ENCODE assay signal across 28 mouse cellular contexts in genomic region chr3:81112892-81113291, GRCm38 (mm10).
DNase-seq lines count a peak whose midpoint lies in the region; ATAC-seq lines count a peak whose summit lies in the region.
"Had no signal": no experiment of that assay in that cellular context is flagged by ENCODE, and none has a peak within 500 bp of the region (broad histone marks: within the 10 kb centered on the region; RNA-seq: fewer than 3 reads in every experiment).

No protein-coding gene starts in this region.

- H3K27ac ChIP-seq in kidney, embryonic 16.5 days (ENCODE audit: low read length) = no peak overlapping the region
- H3K27ac ChIP-seq: embryonic facial prominence, embryonic 12.5 days; embryonic facial prominence, embryonic 15.5 days; gastrocnemius, adult 2 months; heart, adult 2 months; heart, embryonic 10.5 days; heart, embryonic 13.5 days; hindbrain, embryonic 15.5 days had no signal

- H3K4me2 ChIP-seq in kidney, embryonic 16.5 days (replicated peaks; ENCODE audit: low read depth, low read length) = no peak overlapping the region
- H3K4me2 ChIP-seq: embryonic facial prominence, embryonic 12.5 days; embryonic facial prominence, embryonic 15.5 days; heart, embryonic 13.5 days; hindbrain, embryonic 15.5 days had no signal

- WGBS in kidney, embryonic 16.5 days = 96% methylated on average over 3 of the region's 3 CpGs

- peak; percentile 17 to 25 for DNase-seq in spleen, postnatal 36 days (ENCODE audit: low spot score in 2 of 2)
- no peak for DNase-seq in spleen, adult 18-20 months
- peak; percentile 62 for DNase-seq in splenic B cell, adult 2 months (ENCODE audit: low read depth, low spot score)
- DNase-seq in layer of hippocampus, postnatal 14 days (ENCODE audit: low spot score in 2 of 2) = no peak
- no peak for DNase-seq in left cerebral cortex, adult 8-10 months (ENCODE audit: low spot score in 2 of 2)
- DNase-seq: adrenal gland, postnatal 10 days; adrenal gland, postnatal 36 days; cerebellum, adult 18-20 months; cerebellum, adult 9-10 months; cerebellum, postnatal 14 days; forebrain, postnatal 0 days; gastrocnemius, adult 2 months; gastrocnemius, postnatal 14 days; heart, adult 2 months; heart, postnatal 14 days; heart, postnatal 4 days had no signal

- no peaks in the 10 kb centered on the region for H3K36me3 ChIP-seq in splenic B cell, adult 2 months (ENCODE audit: control insufficient read depth, insufficient read depth, low read length, poor library complexity, severe bottlenecking)
- no peaks in the 10 kb centered on the region for H3K36me3 ChIP-seq in kidney, embryonic 16.5 days (ENCODE audit: insufficient read depth, low read length)
- H3K36me3 ChIP-seq: embryonic facial prominence, embryonic 12.5 days; embryonic facial prominence, embryonic 15.5 days; G1E; heart, embryonic 10.5 days; heart, embryonic 13.5 days; hindbrain, embryonic 15.5 days had no signal

- no peak overlapping the region for H3K4me3 ChIP-seq in kidney, embryonic 16.5 days (ENCODE audit: low read length)
- H3K4me3 ChIP-seq: embryonic facial prominence, embryonic 12.5 days; embryonic facial prominence, embryonic 15.5 days; gastrocnemius, adult 2 months; heart, adult 2 months; heart, embryonic 10.5 days; heart, embryonic 13.5 days; hindbrain, embryonic 15.5 days had no signal

- no peak overlapping the region for H3K9ac ChIP-seq in kidney, embryonic 16.5 days (replicated peaks; ENCODE audit: low read length)
- H3K9ac ChIP-seq: embryonic facial prominence, embryonic 12.5 days; embryonic facial prominence, embryonic 15.5 days; forebrain, postnatal 0 days; heart, embryonic 13.5 days; hindbrain, embryonic 15.5 days had no signal

- no peaks in the 10 kb centered on the region for H3K4me1 ChIP-seq in kidney, embryonic 16.5 days (ENCODE audit: insufficient read depth, low read length)
- H3K4me1 ChIP-seq: embryonic facial prominence, embryonic 12.5 days; embryonic facial prominence, embryonic 15.5 days; heart, embryonic 10.5 days; heart, embryonic 13.5 days; hindbrain, embryonic 15.5 days had no signal

- no peaks in the 10 kb centered on the region for H3K27me3 ChIP-seq in splenic B cell, adult 2 months (ENCODE audit: control insufficient read depth, insufficient read depth, low read length, poor library complexity, severe bottlenecking)
- no peaks in the 10 kb centered on the region for H3K27me3 ChIP-seq in kidney, embryonic 16.5 days (ENCODE audit: insufficient read depth, low read length)
- H3K27me3 ChIP-seq: CH12.LX; embryonic facial prominence, embryonic 12.5 days; embryonic facial prominence, embryonic 15.5 days; heart, embryonic 13.5 days; hindbrain, embryonic 15.5 days; Patski had no signal

- H3K9me3 ChIP-seq in kidney, embryonic 16.5 days (ENCODE audit: low read length) = no peaks in the 10 kb centered on the region
- H3K9me3 ChIP-seq: embryonic facial prominence, embryonic 12.5 days; embryonic facial prominence, embryonic 15.5 days; G1E; heart, embryonic 10.5 days; heart, embryonic 13.5 days; hindbrain, embryonic 15.5 days had no signal

- peak; percentile 71 for ATAC-seq in common myeloid progenitor, adult 5-6 weeks (replicated peaks; ENCODE audit: low read depth, poor library complexity, severe bottlenecking)
- peak; percentile 91 for ATAC-seq in megakaryocyte progenitor cell, adult 5-6 weeks (replicated peaks; ENCODE audit: poor library complexity)
- ATAC-seq in kidney, embryonic 16.5 days (ENCODE audit: low FRiP score, low TSS enrichment) = no peak
- ATAC-seq: forebrain, embryonic 14.5 days; forebrain, postnatal 0 days; Patski had no signal

Comparison
In these comparisons a context has a peak if more than half of its experiments do, and no peak if none do; other contexts are left out.
1. DNase-seq: peak in spleen, postnatal 36 days (2 of 2) and splenic B cell, adult 2 months (single experiment); none in spleen, adult 18-20 months (0 of 2), layer of hippocampus, postnatal 14 days (0 of 2) and left cerebral cortex, adult 8-10 months (0 of 2).